Mouse (Mus musculus) left cerebral cortex, adult 2 months (tissue): ENCODE data around the gene Egfl8. TPM values are rescaled to one million over a fixed set of nuclear protein-coding genes. Genes with fewer than 3 reads are reported as not detected.

ENCODE experiments used
- DNase-seq, 2 experiments: peaks; one replicate each; pipeline ENCODE4 v3.0.0; 2021 to 2022; ENCODE audit warnings: low spot score in 2 of 2, mixed read lengths in 1 of 2; ENCODE audit errors: extremely low spot score in 1 of 2
- H3K27ac ChIP-seq: fragments of 200-600 bp; 2 replicates; pipeline ENCODE4 v1.8.1; 2022
- H3K4me3 ChIP-seq: fragments of 200-600 bp; 2 replicates; pipeline ENCODE4 v1.8.1; 2022
- CTCF ChIP-seq: fragments of 200-600 bp; IDR thresholded peaks from 2 replicates; pipeline ENCODE4 v1.8.1; 2022; ENCODE audit warnings: antibody characterized with exemption, mild to moderate bottlenecking, moderate library complexity
- intact Hi-C: fragments of 180-260 bp; cut with DNase I; formaldehyde crosslinking; loops from one replicate; pipeline ENCODE4 v1.15.1; 2025
- total RNA-seq, 2 experiments: library from RNA; stranded (reverse); gene quantifications; 2 replicates each; pipeline ENCODE4 v1.2.3; 2021

Egfl8 gene
- total RNA-seq, 2 experiments from 2014 or later, result 2.9 to 3.5 TPM

DNA sequence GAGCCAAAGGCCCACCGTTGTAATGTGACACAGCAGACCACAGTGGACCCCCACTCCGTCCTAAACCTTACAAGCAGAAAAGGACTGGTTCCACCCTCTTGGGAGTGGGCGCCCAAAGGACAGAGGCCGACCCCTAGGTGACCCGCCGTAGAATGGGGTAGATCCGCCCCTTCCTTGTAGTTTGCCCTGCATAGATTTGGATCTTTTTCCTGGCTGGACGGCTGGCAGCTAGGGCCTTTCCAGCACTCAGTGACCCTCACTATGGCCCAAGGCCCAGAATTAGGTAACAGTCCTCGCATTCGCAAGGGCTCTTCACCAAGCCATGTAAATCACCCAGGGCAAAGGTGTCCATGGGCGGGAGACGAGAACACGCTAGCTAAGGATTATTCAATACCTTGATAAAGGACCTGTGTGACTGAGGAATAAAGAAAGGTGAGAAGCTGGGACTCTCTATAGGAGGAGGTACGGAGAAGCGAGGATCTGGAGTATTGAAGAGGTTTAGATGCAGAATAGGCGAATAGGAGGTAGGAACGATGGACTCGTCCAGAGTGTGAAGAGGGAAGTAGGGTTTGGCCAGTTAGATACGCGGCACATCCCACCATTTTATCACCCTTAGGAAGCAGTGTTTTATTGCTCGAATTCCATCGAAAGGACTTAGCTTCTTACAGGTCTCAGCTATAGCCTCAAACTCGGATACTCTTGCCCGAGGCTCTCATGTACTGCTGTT, 11.1 kb downstream of the Egfl8 start:
- TF ChIP-seq CTCF, result no peak
- DNase-seq, result peak in 1 of 2 experiments; percentile 31
- intact Hi-C loops, result no loop called here
- H3K4me3 ChIP-seq, result peak overlapping the region; percentile 60
- H3K27ac ChIP-seq, result peak overlapping the region; percentile 99

DNA sequence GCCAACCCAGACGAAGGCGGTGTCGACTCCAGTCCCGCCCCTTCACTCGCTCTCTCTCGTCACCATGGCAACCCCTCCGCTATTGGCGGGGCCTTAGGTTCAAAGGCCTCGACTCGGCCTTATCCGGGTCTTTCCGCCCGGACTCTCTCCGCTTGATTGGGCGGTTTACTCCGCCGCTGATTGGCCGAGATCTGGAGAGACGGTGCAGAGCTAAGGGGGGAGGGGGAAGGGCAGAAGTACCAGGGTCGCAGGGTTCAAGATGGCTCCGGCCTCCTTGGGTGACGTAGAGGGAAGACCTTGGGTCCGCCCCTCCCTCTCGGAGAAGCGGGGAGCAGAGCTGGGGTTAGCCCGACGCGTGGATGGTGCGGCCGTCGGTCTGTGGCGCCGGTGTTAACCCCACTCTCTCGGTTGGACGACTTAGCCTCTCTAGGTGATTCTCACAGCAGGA, 11.7 kb downstream of the Egfl8 start, which contains the start of gene Agpat1:
TSS of gene Agpat1 (plus strand) at position 202 of the 448 bp plus-strand sequence.
- TF ChIP-seq CTCF, result no peak
- intact Hi-C loops, result no loop called here
- peak within 1 kb of the TSS; percentile 68 for H3K4me3 ChIP-seq
- peak; percentile 94 to 97 for DNase-seq
- peak within 1 kb of the TSS; percentile 99 for H3K27ac ChIP-seq

DNA sequence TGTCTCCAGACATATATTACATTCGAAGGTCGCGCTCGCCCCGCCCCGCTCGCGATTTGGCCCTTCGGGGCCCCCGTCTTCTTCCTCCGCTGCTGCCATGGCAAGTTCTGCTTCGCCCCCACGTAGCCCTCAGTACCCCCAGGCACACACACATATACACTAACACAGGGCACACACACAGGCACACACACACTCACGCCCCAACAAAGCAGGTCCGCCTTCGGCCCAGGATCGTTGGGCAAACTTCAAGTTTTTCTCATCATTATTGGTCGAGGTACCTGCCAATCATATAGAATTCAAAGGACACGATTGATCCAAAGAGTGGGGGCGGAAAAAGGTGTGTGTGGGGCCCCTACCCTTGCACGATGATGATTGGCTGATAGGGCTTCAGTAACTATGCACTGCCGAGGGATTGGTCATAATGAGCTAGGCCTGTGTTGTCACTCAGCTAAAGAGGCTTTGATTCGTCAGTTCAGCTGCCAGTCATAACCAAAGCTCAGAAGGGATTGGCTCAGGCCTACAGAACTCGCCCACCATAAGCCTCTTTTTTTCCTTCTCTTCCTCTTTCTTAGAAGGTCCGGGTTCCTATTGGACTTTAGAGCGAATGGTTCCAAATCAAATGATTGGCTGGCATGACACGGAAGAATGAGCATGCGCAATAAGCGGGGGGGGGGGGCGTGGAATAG, 12.3 kb downstream of the Egfl8 start, which contains the start of gene Rnf5:
TSS of gene Rnf5 (minus strand) at position 316 of the 686 bp plus-strand sequence.
- TF ChIP-seq CTCF, result no peak
- Histone ChIP-seq H3K4me3 (peak within 1 kb of the TSS; percentile 68), H3K27ac (peak within 1 kb of the TSS; percentile 99)
- intact Hi-C loops, result no loop called here
- DNase-seq, result peak; percentile 98 to 99

DNA sequence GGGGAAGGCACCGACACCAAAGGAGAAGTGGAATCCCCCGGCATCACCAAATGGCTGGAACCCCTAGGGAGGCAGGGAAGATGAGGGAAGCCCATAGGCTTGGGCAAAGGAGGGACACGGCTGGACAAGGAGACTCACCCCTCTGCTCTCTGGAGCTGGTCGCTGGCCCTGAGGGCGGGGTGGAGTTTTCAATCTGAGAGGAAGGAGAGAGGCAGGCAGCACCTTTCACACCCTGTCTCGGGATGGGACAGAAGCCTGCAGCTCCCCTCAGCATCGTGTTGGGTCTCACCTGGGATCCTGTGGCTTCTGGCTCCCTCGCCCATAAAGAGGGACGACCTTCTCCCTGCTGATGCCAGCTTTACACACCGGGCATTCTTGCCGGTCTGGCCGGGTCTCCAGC, 14.0 kb downstream of the Egfl8 start:
- Histone ChIP-seq H3K27ac (no peak overlapping the region), H3K4me3 (no peak overlapping the region)
- no peak for TF ChIP-seq CTCF
- no peak for DNase-seq
- intact Hi-C loops, result loop anchor here (1.0 kb wide), 1 partner anchor 8 kb away; no protein-coding TSS in a partner anchor

DNA sequence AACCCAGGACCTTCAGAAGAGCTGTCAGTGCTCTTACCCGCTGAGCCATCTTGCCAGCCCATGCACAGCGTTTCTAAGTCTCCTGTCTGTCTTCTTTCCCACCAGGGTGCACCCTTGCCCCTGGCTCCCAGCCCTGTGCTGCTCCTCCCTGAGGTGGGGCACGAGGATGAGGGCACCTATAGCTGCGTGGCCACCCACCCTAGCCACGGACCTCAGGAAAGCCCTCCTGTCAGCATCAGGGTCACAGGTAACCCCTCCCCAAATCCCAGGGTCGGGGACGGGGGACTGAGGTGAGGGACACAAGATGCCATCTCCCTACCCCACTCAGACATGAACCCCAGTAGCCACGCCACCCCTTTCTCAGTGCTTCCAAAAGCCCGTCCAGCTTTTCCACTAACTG, 15.9 kb downstream of the Egfl8 start:
- intact Hi-C loops, result no loop called here
- H3K4me3 ChIP-seq, result no peak overlapping the region
- TF ChIP-seq CTCF, result no peak
- DNase-seq, result no peak
- no peak overlapping the region for H3K27ac ChIP-seq

DNA sequence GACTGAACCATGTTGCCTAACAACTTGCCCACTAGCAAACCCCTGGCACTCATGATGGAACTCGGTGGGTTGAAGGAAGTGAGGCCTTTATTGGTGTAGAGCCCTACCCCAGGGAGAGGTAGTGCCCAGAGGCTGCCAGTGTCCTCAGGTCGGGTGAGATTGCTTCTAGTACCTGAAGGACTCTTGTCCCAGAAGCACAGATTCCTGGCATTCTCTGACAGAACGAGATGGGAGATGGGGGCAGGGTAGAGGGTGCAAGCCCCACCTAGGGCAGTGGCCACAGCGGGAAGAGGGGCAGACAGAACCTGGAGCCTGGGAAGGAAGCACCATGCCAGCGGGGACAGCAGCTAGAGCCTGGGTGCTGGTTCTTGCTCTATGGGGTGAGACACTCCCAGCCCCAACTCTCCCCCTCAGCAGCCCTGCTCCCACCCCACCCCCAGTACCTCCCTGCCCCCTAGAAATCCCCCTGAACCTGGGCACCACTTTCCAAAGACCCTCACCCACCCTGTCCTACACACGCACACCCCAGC, 18.1 kb downstream of the Egfl8 start, which contains the start of gene Ager:
TSS of gene Ager (plus strand) at position 297 of the 530 bp plus-strand sequence.
- intact Hi-C loops, result no loop called here
- no peak within 1 kb of the TSS for H3K27ac ChIP-seq
- no peak for TF ChIP-seq CTCF
- no peak within 1 kb of the TSS for H3K4me3 ChIP-seq
- no peak for DNase-seq

DNA sequence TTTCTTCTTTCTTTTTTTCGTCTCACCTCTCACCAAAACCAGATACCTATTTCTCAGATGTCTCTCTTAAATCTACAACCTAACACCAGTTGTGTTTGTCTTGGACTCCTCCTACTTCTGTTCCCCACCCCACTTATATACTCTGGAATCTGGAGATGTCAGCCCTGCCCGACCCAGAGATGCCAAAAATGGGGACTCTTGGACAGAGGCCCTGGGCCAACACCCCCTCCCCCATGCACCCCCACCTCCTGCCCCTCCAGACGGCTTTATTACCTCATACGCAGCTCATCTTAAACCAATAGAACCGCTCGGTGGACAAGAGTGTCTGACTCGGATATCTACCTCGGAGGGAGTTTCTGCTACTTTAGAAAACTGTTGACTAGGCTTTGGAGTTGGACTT, 19.7 kb downstream of the Egfl8 start:
- intact Hi-C loops, result no loop called here
- Histone ChIP-seq H3K27ac (no peak overlapping the region), H3K4me3 (no peak overlapping the region)
- TF ChIP-seq CTCF, result no peak
- DNase-seq, result no peak

DNA sequence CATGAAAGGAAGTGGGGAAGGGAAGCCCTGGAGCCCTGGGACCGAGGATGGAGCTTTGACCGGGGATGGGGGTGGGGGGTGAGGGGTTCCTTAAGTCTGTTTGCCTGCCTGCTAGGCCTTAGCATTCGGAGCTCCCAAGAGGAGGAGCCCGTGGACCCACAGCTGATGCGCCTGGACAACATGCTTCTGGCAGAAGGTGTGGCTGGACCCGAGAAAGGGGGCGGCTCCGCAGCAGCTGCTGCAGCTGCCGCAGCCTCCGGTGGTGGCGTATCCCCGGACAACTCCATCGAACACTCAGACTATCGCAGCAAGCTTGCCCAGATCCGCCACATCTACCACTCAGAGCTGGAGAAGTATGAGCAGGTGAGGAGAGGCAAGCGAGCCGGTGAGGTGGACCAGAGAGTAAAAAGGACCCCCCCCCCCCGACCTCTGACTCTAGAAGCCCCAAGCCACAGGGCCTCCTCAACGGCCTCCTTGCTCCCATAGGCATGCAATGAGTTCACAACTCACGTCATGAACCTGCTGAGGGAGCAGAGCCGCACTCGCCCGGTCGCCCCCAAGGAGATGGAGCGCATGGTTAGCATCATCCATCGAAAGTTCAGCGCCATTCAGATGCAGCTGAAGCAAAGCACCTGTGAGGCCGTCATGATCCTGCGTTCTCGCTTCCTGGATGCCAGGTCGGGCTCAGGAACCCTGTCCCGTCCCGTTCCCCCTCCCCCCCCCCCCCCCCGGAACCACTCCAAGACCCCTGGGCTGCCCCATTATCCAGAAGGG, 21.8 kb downstream of the Egfl8 start:
- intact Hi-C loops, result loop anchor here (1.0 to 5.0 kb wide), 2 partner anchors 8 to 562 kb away; partner anchors contain the start of genes Rxrb and Slc39a7
- Histone ChIP-seq H3K27ac (no peak overlapping the region; the same call in 1 of the 2 replicates), H3K4me3 (peak overlapping the region; percentile 70)
- TF ChIP-seq CTCF, result no peak; the same call in 1 of the 2 replicates
- peak in 1 of 2 experiments; percentile 26 for DNase-seq

DNA sequence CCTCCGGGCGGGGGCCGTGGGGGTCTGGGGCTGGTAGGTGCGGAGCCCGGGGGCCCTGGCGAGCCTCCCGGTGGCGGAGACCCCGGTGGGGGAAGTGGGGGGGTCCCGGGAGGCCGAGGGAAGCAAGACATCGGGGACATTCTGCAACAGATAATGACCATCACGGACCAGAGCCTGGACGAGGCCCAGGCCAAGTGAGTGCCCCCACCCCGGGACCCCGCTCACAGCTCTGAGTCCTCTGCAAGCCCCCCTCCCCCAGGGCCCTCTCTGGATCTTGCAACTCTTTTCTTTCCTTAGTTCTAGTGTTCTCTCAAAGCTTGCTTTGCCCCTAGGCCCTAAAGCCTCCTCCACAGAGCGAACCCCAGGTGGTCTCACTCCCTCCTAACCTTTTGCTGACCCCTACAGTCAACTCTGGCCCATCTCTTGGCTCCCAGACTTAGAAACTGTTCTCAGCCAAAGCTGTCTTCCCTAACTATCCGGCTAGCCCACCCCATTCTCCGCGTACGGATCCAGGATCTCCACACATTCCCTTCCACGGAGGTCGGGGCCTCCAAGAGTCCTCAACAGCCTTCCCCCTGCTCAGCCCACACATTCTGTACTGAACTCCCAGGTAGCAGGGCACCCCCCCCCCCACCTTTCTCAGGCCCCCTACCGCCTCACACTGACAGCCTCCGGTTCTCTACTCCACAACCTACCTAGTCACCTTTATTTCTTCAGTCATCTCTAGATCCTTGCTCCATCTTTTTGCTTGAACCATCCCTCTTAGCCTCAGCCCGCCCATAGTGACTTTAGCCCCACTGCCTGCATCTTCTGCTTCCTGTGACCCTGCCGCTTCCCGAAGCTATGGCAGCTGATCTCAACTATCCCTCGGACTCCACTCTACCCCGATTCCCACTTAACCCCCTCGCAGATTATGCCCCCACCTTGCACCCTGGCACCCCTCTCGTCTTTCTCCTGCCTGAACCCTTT, 22.9 kb downstream of the Egfl8 start:
- Histone ChIP-seq H3K4me3 (peak overlapping the region; percentile 70), H3K27ac (peak overlapping the region; percentile 98)
- DNase-seq, result peak in 1 of 2 experiments; percentile 36
- intact Hi-C loops, result loop anchor here (1.0 to 5.0 kb wide), 2 partner anchors 9 to 561 kb away; partner anchors contain the start of genes Rxrb and Slc39a7
- TF ChIP-seq CTCF, result no peak

DNA sequence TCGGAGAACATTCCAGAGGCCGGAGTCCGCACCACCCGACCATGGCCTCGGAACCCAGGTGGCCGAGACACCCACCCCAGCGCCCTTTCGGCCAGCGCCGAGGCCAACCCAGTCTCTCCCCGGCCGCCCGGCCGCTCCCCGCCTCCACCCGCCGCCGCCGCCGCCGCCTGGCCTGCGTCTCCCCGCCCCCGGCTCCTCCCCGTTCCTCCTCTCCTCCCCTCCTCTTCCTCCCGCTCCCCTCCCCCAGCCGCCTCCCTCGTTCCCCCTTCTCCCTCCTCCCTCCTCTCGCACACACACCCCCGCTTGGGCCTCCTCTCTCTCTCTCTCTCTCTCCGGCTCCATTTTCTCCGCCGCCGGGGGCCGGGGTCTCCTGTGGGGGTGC, 23.8 kb downstream of the Egfl8 start:
- intact Hi-C loops, result loop anchor here (5.0 kb wide), 1 partner anchor 560 kb away; the partner anchor contains the start of genes Rxrb and Slc39a7
- no peak for TF ChIP-seq CTCF
- DNase-seq, result peak; percentile 78 to 84
- Histone ChIP-seq H3K4me3 (peak overlapping the region; percentile 70), H3K27ac (peak overlapping the region; percentile 98)
